Mouse (Mus musculus) lung, embryonic 15.5 days (tissue): ENCODE results near the gene Lhpp. TPM values are rescaled to one million over a fixed set of nuclear protein-coding genes. Genes with fewer than 3 reads are reported as not detected.

ENCODE experiments used
- ATAC-seq: fragments of 200-750 bp; cut with Nextera tagmentation; 2 replicates; pipeline ENCODE4 v1.8.0; 2017; ENCODE audit warnings: moderate number of reproducible peaks, borderline replicate concordance; ENCODE audit not compliant: low FRiP score, low TSS enrichment; ENCODE audit errors: extremely low read depth
- H3K27ac ChIP-seq: fragments of 300-500 bp; sonication (generic); 2 replicates; pipeline ENCODE4 v1.5.1; 2015; ENCODE audit warnings: moderate library complexity, mild to moderate bottlenecking, inconsistent platforms
- H3K27me3 ChIP-seq: fragments of 300-500 bp; sonication (generic); 2 replicates; pipeline ENCODE4 v1.6.1; 2015; ENCODE audit warnings: inconsistent platforms
- H3K36me3 ChIP-seq: fragments of 300-500 bp; sonication (generic); 2 replicates; pipeline ENCODE4 v1.6.1; 2015; ENCODE audit warnings: inconsistent platforms
- H3K4me1 ChIP-seq: fragments of 300-500 bp; sonication (generic); 2 replicates; pipeline ENCODE4 v1.6.1; 2015; ENCODE audit warnings: inconsistent platforms
- H3K4me2 ChIP-seq: fragments of 300-500 bp; sonication (generic); 2 replicates; pipeline ENCODE4 v1.6.1; 2015; ENCODE audit warnings: inconsistent platforms, mild to moderate bottlenecking, moderate library complexity
- H3K4me3 ChIP-seq: fragments of 300-500 bp; sonication (generic); 2 replicates; pipeline ENCODE4 v1.5.1; 2015; ENCODE audit warnings: mild to moderate bottlenecking, inconsistent platforms
- H3K9ac ChIP-seq: fragments of 300-500 bp; sonication (generic); 2 replicates; pipeline ENCODE4 v1.6.1; 2015; ENCODE audit warnings: inconsistent platforms
- H3K9me3 ChIP-seq: fragments of 300-500 bp; sonication (generic); 2 replicates; pipeline ENCODE4 v1.6.1; 2016; ENCODE audit warnings: inconsistent platforms
- WGBS: fragments of 180-500 bp; shearing (Covaris S2); methylation state at CpG from one replicate; pipeline ENCODE4 v1.1.7; 2015; 5-methylcytosine and 5-hydroxymethylcytosine counted together
- polyA plus RNA-seq: library from polyadenylated mRNA; unstranded; fragments of >200 nt; fragmentation: Nextera tagmentation; extraction: Ambion mirVana; gene quantifications from 2 replicates; pipeline ENCODE4 v1.2.1, GENCODE M21; 2015

The Lhpp gene
- polyA plus RNA-seq, 1 experiment from 2014 or later, result 19.1 TPM

GRCm38 (mm10) chr7:132703515-132704309 is 93.3 kb downstream of the Lhpp start:
- Histone ChIP-seq H3K4me3 (no peak overlapping the region), H3K27me3 (no peaks in the 10 kb centered on the region), H3K27ac (no peak overlapping the region), H3K36me3 (no peaks in the 10 kb centered on the region), H3K4me2 (no peak overlapping the region), H3K9me3 (no peaks in the 10 kb centered on the region), H3K9ac (no peak overlapping the region), H3K4me1 (peaks cover 5% of the 10 kb centered on the region; the same call in 1 of the 2 replicates)
- 78% methylated on average over 9 of the region's 9 CpGs for WGBS
- ATAC-seq, result no peak

GRCm38 (mm10) chr7:132704310-132704875 is 94.0 kb downstream of the Lhpp start:
- H3K9ac ChIP-seq, result no peak overlapping the region
- 75% methylated on average over 8 of the region's 8 CpGs for WGBS
- no peak overlapping the region for H3K4me3 ChIP-seq
- H3K27ac ChIP-seq, result no peak overlapping the region
- no peaks in the 10 kb centered on the region for H3K9me3 ChIP-seq
- ATAC-seq, result no peak
- H3K4me1 ChIP-seq, result peaks cover 5% of the 10 kb centered on the region; the same call in 1 of the 2 replicates
- no peaks in the 10 kb centered on the region for H3K36me3 ChIP-seq
- no peaks in the 10 kb centered on the region for H3K27me3 ChIP-seq
- no peak overlapping the region for H3K4me2 ChIP-seq

GRCm38 (mm10) chr7:132705130-132705529 is 94.7 kb downstream of the Lhpp start:
- WGBS, result 88% methylated on average over 7 of the region's 7 CpGs
- H3K4me2 ChIP-seq, result no peak overlapping the region
- H3K27me3 ChIP-seq, result no peaks in the 10 kb centered on the region
- no peak overlapping the region for H3K4me3 ChIP-seq
- H3K9ac ChIP-seq, result no peak overlapping the region
- H3K4me1 ChIP-seq, result peaks cover 2% of the 10 kb centered on the region; the same call in 1 of the 2 replicates
- no peaks in the 10 kb centered on the region for H3K36me3 ChIP-seq
- no peak overlapping the region for H3K27ac ChIP-seq
- no peaks in the 10 kb centered on the region for H3K9me3 ChIP-seq
- ATAC-seq, result no peak

GRCm38 (mm10) chr7:132711579-132711978 is 101.1 kb downstream of the Lhpp start:
- Histone ChIP-seq H3K9ac (0 out of 2 replicates have a peak overlapping the region, but pooled peaks have one; percentile 8), H3K4me2 (peak overlapping the region; percentile 33), H3K27me3 (no peaks in the 10 kb centered on the region), H3K36me3 (peaks cover 3% of the 10 kb centered on the region; the same call in 1 of the 2 replicates), H3K4me3 (no peak overlapping the region), H3K27ac (peak overlapping the region; percentile 89), H3K4me1 (peaks cover 40% of the 10 kb centered on the region), H3K9me3 (no peaks in the 10 kb centered on the region)
- ATAC-seq, result no peak
- 49% methylated on average over 9 of the region's 9 CpGs for WGBS

GRCm38 (mm10) chr7:132712044-132712708 is 101.7 kb downstream of the Lhpp start:
- H3K36me3 ChIP-seq, result peaks cover 3% of the 10 kb centered on the region; the same call in 1 of the 2 replicates
- ATAC-seq, result peak; percentile 80

GRCm38 (mm10) chr7:132712956-132713355 is 102.5 kb downstream of the Lhpp start:
- Histone ChIP-seq H3K4me2 (no peak overlapping the region), H3K36me3 (peaks cover 3% of the 10 kb centered on the region; the same call in 1 of the 2 replicates), H3K27ac (peak overlapping the region; percentile 89), H3K4me3 (no peak overlapping the region), H3K4me1 (peaks cover 40% of the 10 kb centered on the region), H3K27me3 (no peaks in the 10 kb centered on the region), H3K9me3 (no peaks in the 10 kb centered on the region), H3K9ac (no peak overlapping the region)
- WGBS, result 54% methylated on average over 7 of the region's 7 CpGs
- ATAC-seq, result no peak

More at GRCm38 (mm10) chr7:132712044-132712708, 101.7 kb downstream of the Lhpp start:
- peaks cover 40% of the 10 kb centered on the region for H3K4me1 ChIP-seq
- H3K4me2 ChIP-seq, result peak overlapping the region; percentile 33
- H3K9me3 ChIP-seq, result no peaks in the 10 kb centered on the region
- 0 out of 2 replicates have a peak overlapping the region, but pooled peaks have one; percentile 8 for H3K9ac ChIP-seq
- no peaks in the 10 kb centered on the region for H3K27me3 ChIP-seq
- H3K4me3 ChIP-seq, result no peak overlapping the region
- H3K27ac ChIP-seq, result peak overlapping the region; percentile 89
- WGBS, result 19% methylated on average over 16 of the region's 16 CpGs

GRCm38 (mm10) chr7:132713483-132714126 is 103.2 kb downstream of the Lhpp start:
- no peak overlapping the region for H3K4me3 ChIP-seq
- peak overlapping the region; percentile 89 for H3K27ac ChIP-seq
- H3K27me3 ChIP-seq, result no peaks in the 10 kb centered on the region
- H3K9ac ChIP-seq, result peak overlapping the region; percentile 29; the same call in 1 of the 2 replicates
- H3K4me1 ChIP-seq, result peaks cover 40% of the 10 kb centered on the region
- H3K4me2 ChIP-seq, result no peak overlapping the region
- H3K36me3 ChIP-seq, result peaks cover 3% of the 10 kb centered on the region; the same call in 1 of the 2 replicates
- no peak for ATAC-seq
- no peaks in the 10 kb centered on the region for H3K9me3 ChIP-seq
- 43% methylated on average over 8 of the region's 8 CpGs for WGBS

GRCm38 (mm10) chr7:132714236-132714923 is 103.9 kb downstream of the Lhpp start:
- H3K27me3 ChIP-seq, result no peaks in the 10 kb centered on the region
- H3K4me2 ChIP-seq, result no peak overlapping the region
- peaks cover 3% of the 10 kb centered on the region; the same call in 1 of the 2 replicates for H3K36me3 ChIP-seq
- H3K4me3 ChIP-seq, result no peak overlapping the region
- 33% methylated on average over 6 of the region's 6 CpGs for WGBS
- H3K27ac ChIP-seq, result peak overlapping the region; percentile 89
- H3K9ac ChIP-seq, result no peak overlapping the region
- H3K4me1 ChIP-seq, result peaks cover 40% of the 10 kb centered on the region
- ATAC-seq, result peak; percentile 41; the same call in 1 of the 2 replicates
- no peaks in the 10 kb centered on the region for H3K9me3 ChIP-seq

GRCm38 (mm10) chr7:132715259-132715658 is 104.8 kb downstream of the Lhpp start:
- Histone ChIP-seq H3K4me1 (peaks cover 41% of the 10 kb centered on the region), H3K36me3 (peaks cover 3% of the 10 kb centered on the region; the same call in 1 of the 2 replicates), H3K9ac (no peak overlapping the region), H3K27ac (peak overlapping the region; percentile 89; the same call in 1 of the 2 replicates), H3K9me3 (no peaks in the 10 kb centered on the region), H3K4me3 (no peak overlapping the region), H3K27me3 (no peaks in the 10 kb centered on the region), H3K4me2 (no peak overlapping the region)
- WGBS, result 96% methylated on average over 4 of the region's 4 CpGs
- ATAC-seq, result no peak

- Histone ChIP-seq H3K9me3 (no peaks in the 10 kb centered on the region), H3K4me1 (peaks cover 35% of the 10 kb centered on the region), H3K4me2 (no peak overlapping the region), H3K9ac (no peak overlapping the region), H3K27ac (no peak overlapping the region), H3K4me3 (no peak overlapping the region), H3K36me3 (peaks cover 3% of the 10 kb centered on the region; the same call in 1 of the 2 replicates), H3K27me3 (no peaks in the 10 kb centered on the region)
- ATAC-seq, result no peak
- 82% methylated on average over 4 of the region's 4 CpGs for WGBS
These were observed 109.1 kb downstream of the Lhpp start for GRCm38 (mm10) chr7:132719570-132719969.

GRCm38 (mm10) chr7:132720562-132720961 is 110.1 kb downstream of the Lhpp start:
- no peaks in the 10 kb centered on the region for H3K9me3 ChIP-seq
- H3K4me1 ChIP-seq, result peaks cover 29% of the 10 kb centered on the region
- no peak overlapping the region for H3K4me2 ChIP-seq
- H3K27me3 ChIP-seq, result no peaks in the 10 kb centered on the region
- no peak overlapping the region for H3K9ac ChIP-seq
- H3K4me3 ChIP-seq, result no peak overlapping the region
- ATAC-seq, result no peak
- 77% methylated on average over 8 of the region's 8 CpGs for WGBS
- no peaks in the 10 kb centered on the region for H3K36me3 ChIP-seq
- H3K27ac ChIP-seq, result 0 out of 2 replicates have a peak overlapping the region, but pooled peaks have one; percentile 5
